Mouse (Mus musculus): Measurements from ENCODE around the gene Zfp319.

- no peak for TF ChIP-seq MAX (IDR thresholded peaks at IDR 0.05)
- no peak for TF ChIP-seq CTCF (IDR thresholded peaks at IDR 0.05; ENCODE audit: control insufficient read depth, insufficient read depth, insufficient read length)
These were observed 38.0 kb upstream of the Zfp319 start for GRCm38 (mm10) chr8:95369581-95370326.

Measured in C2C12 (cell line).